Mouse (Mus musculus) bone marrow macrophage, adult 2 months (primary cell): ENCODE data around the gene Cbfa2t3. TPM values are rescaled to one million over a fixed set of nuclear protein-coding genes. Genes with fewer than 3 reads are reported as not detected.

Experiments used
- H3K27ac ChIP-seq: 2 replicates; pipeline ENCODE4 v1.5.1; 2012; ENCODE audit warnings: low read depth, low read length; ENCODE audit not compliant: insufficient read depth
- H3K4me1 ChIP-seq: 2 replicates; pipeline ENCODE4 v1.6.1; 2012; ENCODE audit warnings: low read length; ENCODE audit not compliant: control insufficient read depth, insufficient read depth
- H3K4me3 ChIP-seq: 2 replicates; pipeline ENCODE4 v1.5.1; 2012; ENCODE audit warnings: mild to moderate bottlenecking, low read length, moderate library complexity; ENCODE audit not compliant: insufficient read depth
- CTCF ChIP-seq: IDR thresholded peaks from 2 replicates; pipeline ENCODE4 v1.5.1; 2012; ENCODE audit warnings: low read depth, mild to moderate bottlenecking, low read length, moderate library complexity
- POLR2A ChIP-seq: IDR thresholded peaks from 2 replicates; pipeline ENCODE4 v1.6.1; 2012; ENCODE audit warnings: mild to moderate bottlenecking, low read depth, low read length, borderline replicate concordance
- polyA plus RNA-seq: library from polyadenylated mRNA; stranded (reverse); fragments of >200 nt; gene quantifications from 2 replicates; pipeline ENCODE4 v1.2.4, GENCODE M21; 2012; ENCODE audit not compliant: missing spikeins, insufficient read depth, insufficient read length

The Cbfa2t3 gene
- polyA plus RNA-seq, 1 experiment = 0.95 TPM

GRCm38 (mm10) chr8:122600666-122601065 is 98.2 kb downstream of the Cbfa2t3 start:
- Histone ChIP-seq H3K4me1 (peaks cover 17% of the 10 kb centered on the region), H3K27ac (no peak overlapping the region), H3K4me3 (no peak overlapping the region)
- TF ChIP-seq POLR2A (no peak), CTCF (no peak)

GRCm38 (mm10) chr8:122596031-122596430 is 102.9 kb downstream of the Cbfa2t3 start:
- H3K27ac ChIP-seq = no peak overlapping the region

GRCm38 (mm10) chr8:122593783-122594507 is 105.0 kb downstream of the Cbfa2t3 start:
- Histone ChIP-seq H3K27ac (no peak overlapping the region), H3K4me1 (peaks cover 6% of the 10 kb centered on the region), H3K4me3 (no peak overlapping the region)
- no peak for TF ChIP-seq CTCF
- TF ChIP-seq POLR2A = no peak

More at GRCm38 (mm10) chr8:122596031-122596430, 102.9 kb downstream of the Cbfa2t3 start:
- no peak for TF ChIP-seq CTCF
- no peak for TF ChIP-seq POLR2A
- H3K4me3 ChIP-seq = no peak overlapping the region
- H3K4me1 ChIP-seq = peaks cover 6% of the 10 kb centered on the region

GRCm38 (mm10) chr8:122593240-122593639 is 105.7 kb downstream of the Cbfa2t3 start:
- H3K27ac ChIP-seq = no peak overlapping the region
- peaks cover 6% of the 10 kb centered on the region for H3K4me1 ChIP-seq
- H3K4me3 ChIP-seq = no peak overlapping the region
- TF ChIP-seq POLR2A (no peak), CTCF (no peak)

- TF ChIP-seq CTCF (no peak), POLR2A (no peak)
- no peak overlapping the region for H3K27ac ChIP-seq
- peaks cover 35% of the 10 kb centered on the region for H3K4me1 ChIP-seq
- H3K4me3 ChIP-seq = no peak overlapping the region
Measured at GRCm38 (mm10) chr8:122586749-122587148, 112.2 kb downstream of the Cbfa2t3 start.

- no peak overlapping the region for H3K4me3 ChIP-seq
- peak overlapping the region; percentile 79 for H3K27ac ChIP-seq
- H3K4me1 ChIP-seq = peaks cover 35% of the 10 kb centered on the region
- TF ChIP-seq CTCF (no peak), POLR2A (no peak)
Measured at GRCm38 (mm10) chr8:122586171-122586570, 112.7 kb downstream of the Cbfa2t3 start.

GRCm38 (mm10) chr8:122585411-122585891 is 113.5 kb downstream of the Cbfa2t3 start:
- peaks cover 35% of the 10 kb centered on the region for H3K4me1 ChIP-seq
- peak overlapping the region; percentile 25 for H3K4me3 ChIP-seq
- peak overlapping the region; percentile 79 for H3K27ac ChIP-seq
- TF ChIP-seq CTCF (no peak), POLR2A (no peak)

- Histone ChIP-seq H3K4me3 (no peak overlapping the region), H3K27ac (peak overlapping the region; percentile 79), H3K4me1 (peaks cover 35% of the 10 kb centered on the region)
- no peak for TF ChIP-seq POLR2A
- no peak for TF ChIP-seq CTCF
Measured at GRCm38 (mm10) chr8:122584981-122585380, 113.9 kb downstream of the Cbfa2t3 start.

GRCm38 (mm10) chr8:122580926-122581325 is 118.0 kb downstream of the Cbfa2t3 start:
- Histone ChIP-seq H3K4me1 (peaks cover 31% of the 10 kb centered on the region), H3K4me3 (no peak overlapping the region), H3K27ac (no peak overlapping the region)
- no peak for TF ChIP-seq POLR2A
- no peak for TF ChIP-seq CTCF

- no peak overlapping the region for H3K4me3 ChIP-seq
- H3K27ac ChIP-seq = no peak overlapping the region
- H3K4me1 ChIP-seq = peaks cover 23% of the 10 kb centered on the region
- no peak for TF ChIP-seq POLR2A
- TF ChIP-seq CTCF = no peak
Measured at GRCm38 (mm10) chr8:122579196-122579595, 119.7 kb downstream of the Cbfa2t3 start.

- Histone ChIP-seq H3K4me3 (peak overlapping the region; percentile 73; the same call in 1 of the 2 replicates), H3K4me1 (peaks cover 12% of the 10 kb centered on the region), H3K27ac (no peak overlapping the region)
- TF ChIP-seq POLR2A = no peak
- TF ChIP-seq CTCF = no peak
Measured at GRCm38 (mm10) chr8:122577116-122577515, 121.8 kb downstream of the Cbfa2t3 start.
